Mouse (Mus musculus): ENCODE data around the gene Lgals3. TPM values are rescaled to one million over a fixed set of nuclear protein-coding genes. Genes with fewer than 3 reads are reported as not detected.

The Lgals3 gene
- polyA plus RNA-seq, 1 experiment, result 4,976 TPM

DNA sequence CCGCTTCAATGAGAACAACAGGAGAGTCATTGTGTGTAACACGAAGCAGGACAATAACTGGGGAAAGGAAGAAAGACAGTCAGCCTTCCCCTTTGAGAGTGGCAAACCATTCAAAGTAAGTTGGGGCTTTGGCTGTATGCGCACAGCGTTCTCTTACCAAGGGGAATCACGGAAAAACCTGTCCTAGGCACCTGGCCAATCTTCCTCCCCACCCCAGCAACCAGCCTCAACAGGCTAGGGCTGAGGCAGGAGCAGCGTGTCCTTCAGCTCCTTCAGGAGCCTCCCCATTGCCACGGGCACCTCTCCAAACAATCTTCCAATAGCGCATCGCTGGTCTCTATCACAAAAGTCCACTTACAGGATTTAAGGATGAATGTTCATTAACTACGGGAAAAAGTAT, 17.1 kb downstream of the Lgals3 start:
- peaks cover 6% of the 10 kb centered on the region for H3K4me1 ChIP-seq (ENCODE audit: control insufficient read depth, insufficient read depth, low read length)
- H3K27ac ChIP-seq (ENCODE audit: insufficient read depth, low read depth, low read length), result no peak overlapping the region
- H3K4me3 ChIP-seq (ENCODE audit: insufficient read depth, low read length), result no peak overlapping the region
- TF ChIP-seq POLR2A (IDR thresholded peaks at IDR 0.05; ENCODE audit: borderline replicate concordance, low read depth, low read length), result no peak
- TF ChIP-seq CTCF (IDR thresholded peaks at IDR 0.05; ENCODE audit: low read depth, low read length), result no peak

DNA sequence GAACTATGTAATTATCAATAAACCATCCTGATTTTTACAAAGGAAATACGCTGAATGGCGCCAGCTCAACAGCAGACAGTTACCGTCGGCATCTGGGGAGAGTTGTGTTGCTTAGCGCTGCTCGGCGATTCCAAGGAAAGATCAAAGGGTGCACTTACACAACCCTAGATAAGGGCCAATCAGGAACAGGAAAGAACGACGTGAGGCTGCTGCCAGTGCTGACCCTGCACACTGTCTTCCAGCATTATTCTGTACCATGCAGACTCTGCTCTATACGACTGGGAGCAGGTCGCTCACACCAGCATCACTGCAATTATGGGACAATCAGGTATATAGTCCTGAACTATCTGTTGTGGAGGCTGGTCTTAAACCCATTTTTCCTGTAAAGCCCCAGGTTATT, 18.6 kb downstream of the Lgals3 start:
- Histone ChIP-seq H3K4me1 (ENCODE audit: control insufficient read depth, insufficient read depth, low read length) (no peaks in the 10 kb centered on the region), H3K27ac (ENCODE audit: insufficient read depth, low read depth, low read length) (no peak overlapping the region), H3K4me3 (ENCODE audit: insufficient read depth, low read length) (no peak overlapping the region)
- TF ChIP-seq POLR2A (IDR thresholded peaks at IDR 0.05; ENCODE audit: borderline replicate concordance, low read depth, low read length), result no peak
- no peak; the same call in 1 of the 2 replicates for TF ChIP-seq CTCF (IDR thresholded peaks at IDR 0.05; ENCODE audit: low read depth, low read length)

DNA sequence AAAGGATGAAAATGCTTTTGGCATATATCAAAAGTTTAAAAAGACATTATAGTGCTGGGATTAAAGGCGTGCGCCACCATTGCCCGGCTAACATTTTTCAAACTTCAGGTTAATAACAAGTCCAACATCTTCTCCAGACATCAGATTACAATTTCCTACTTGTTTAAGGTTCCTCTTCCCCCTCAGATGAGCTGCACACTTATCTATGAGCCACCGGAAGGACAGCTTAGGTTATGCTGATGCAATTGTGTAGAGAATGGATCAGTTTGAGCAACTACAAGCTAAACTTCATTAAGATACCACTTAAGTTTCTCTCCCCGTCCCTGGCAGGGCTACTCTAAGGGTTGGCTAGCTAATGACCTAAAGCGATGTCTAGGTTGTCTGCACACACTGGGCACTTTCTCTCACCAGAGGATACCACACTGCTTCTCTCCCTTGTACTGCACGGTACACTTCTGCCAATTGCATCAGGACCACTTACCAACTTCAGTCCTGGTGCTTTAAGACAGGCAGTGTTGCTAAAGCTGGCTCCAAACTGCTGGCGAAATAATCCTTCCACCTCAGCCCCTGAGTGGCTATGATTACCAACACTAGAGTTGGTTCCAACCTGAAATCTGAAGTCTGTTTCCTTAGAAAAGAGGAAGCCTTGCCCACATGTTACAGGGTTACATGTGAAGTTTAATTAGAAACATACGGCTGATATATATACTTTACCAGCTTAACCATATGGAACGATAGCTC, 26.0 kb downstream of the Lgals3 start:
- no peak for TF ChIP-seq CTCF (IDR thresholded peaks at IDR 0.05; ENCODE audit: low read depth, low read length)
- no peak for TF ChIP-seq POLR2A (IDR thresholded peaks at IDR 0.05; ENCODE audit: borderline replicate concordance, low read depth, low read length)
- Histone ChIP-seq H3K4me3 (ENCODE audit: insufficient read depth, low read length) (no peak overlapping the region), H3K27ac (ENCODE audit: insufficient read depth, low read depth, low read length) (no peak overlapping the region), H3K4me1 (ENCODE audit: control insufficient read depth, insufficient read depth, low read length) (peaks cover 9% of the 10 kb centered on the region)

DNA sequence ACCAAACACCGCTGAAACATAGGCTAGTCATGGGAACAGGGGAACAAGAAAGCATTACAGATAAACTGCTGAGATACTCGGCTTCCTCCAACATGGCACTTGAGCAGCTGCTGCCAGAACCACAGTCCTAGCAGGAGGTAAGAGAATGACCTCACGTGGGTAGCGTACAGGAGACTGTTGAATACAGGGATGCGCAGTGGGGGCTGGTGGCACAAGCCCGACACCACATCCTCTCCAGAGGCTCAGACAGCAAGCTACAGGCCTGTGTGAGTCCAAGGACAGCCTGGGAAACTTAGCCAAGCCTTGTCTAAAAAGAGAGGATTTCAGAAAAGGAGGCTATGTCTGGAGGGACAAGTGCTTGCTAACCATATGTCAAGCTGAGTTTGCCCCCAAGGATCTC, 27.5 kb downstream of the Lgals3 start:
- Histone ChIP-seq H3K4me3 (ENCODE audit: insufficient read depth, low read length) (no peak overlapping the region), H3K4me1 (ENCODE audit: control insufficient read depth, insufficient read depth, low read length) (peaks cover 9% of the 10 kb centered on the region), H3K27ac (ENCODE audit: insufficient read depth, low read depth, low read length) (no peak overlapping the region)
- no peak for TF ChIP-seq POLR2A (IDR thresholded peaks at IDR 0.05; ENCODE audit: borderline replicate concordance, low read depth, low read length)
- TF ChIP-seq CTCF (IDR thresholded peaks at IDR 0.05; ENCODE audit: low read depth, low read length), result no peak

DNA sequence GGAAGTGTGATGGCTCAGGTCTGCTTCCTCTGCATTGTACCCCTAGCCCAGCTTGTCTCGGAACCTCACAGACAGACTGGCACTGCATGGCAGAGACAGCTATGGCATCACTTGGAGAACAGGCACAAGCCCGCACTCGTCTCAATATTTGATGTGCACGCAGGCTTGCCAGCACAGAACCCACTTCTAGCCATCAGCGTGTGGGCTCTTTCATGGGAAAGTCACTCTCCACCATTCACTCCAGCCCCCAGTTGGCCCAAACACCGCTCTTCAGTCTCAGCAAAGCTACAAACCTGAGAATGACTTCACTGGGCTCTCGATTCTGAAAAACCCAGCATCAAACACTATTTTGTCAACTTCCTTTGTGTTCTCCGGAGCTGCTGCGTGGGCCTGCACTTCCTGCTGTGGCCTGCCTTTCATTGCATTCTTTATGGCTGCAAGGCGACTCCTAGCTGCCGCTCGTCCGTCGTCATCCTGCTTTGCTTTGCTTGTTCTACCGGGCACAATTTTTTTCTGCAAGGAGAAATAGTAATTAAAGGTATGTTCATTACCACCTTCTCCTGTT, 28.0 kb downstream of the Lgals3 start:
- Histone ChIP-seq H3K4me3 (ENCODE audit: insufficient read depth, low read length) (no peak overlapping the region), H3K4me1 (ENCODE audit: control insufficient read depth, insufficient read depth, low read length) (peaks cover 9% of the 10 kb centered on the region), H3K27ac (ENCODE audit: insufficient read depth, low read depth, low read length) (no peak overlapping the region)
- TF ChIP-seq POLR2A (IDR thresholded peaks at IDR 0.05; ENCODE audit: borderline replicate concordance, low read depth, low read length) (no peak), CTCF (IDR thresholded peaks at IDR 0.05; ENCODE audit: low read depth, low read length) (no peak)

DNA sequence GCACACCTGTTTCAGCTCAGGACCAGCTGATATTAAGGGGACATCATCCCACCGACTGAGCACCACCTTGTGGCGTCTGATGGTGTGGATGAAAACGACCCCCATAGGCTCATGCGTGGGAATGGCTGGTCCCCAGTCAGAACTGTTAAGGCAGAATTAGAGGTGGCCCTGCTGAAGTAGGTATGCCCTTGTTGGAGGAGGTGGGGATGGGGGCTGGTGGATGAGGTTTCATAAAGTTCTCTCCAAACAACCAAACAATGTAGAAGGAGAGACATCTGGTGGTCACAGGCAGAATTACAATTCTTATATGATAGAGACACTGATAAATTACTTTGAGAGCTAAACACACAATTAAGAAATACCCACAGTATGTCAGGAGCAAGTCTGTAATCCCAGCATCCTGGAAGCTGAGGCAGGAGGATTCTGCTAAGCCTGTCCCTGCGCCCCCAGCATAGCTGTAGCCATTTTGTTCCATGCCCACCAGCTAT, 28.7 kb downstream of the Lgals3 start:
- peak; percentile 100 for TF ChIP-seq CTCF (IDR thresholded peaks at IDR 0.05; ENCODE audit: low read depth, low read length)
- no peak for TF ChIP-seq POLR2A (IDR thresholded peaks at IDR 0.05; ENCODE audit: borderline replicate concordance, low read depth, low read length)
- H3K27ac ChIP-seq (ENCODE audit: insufficient read depth, low read depth, low read length), result no peak overlapping the region
- peaks cover 9% of the 10 kb centered on the region for H3K4me1 ChIP-seq (ENCODE audit: control insufficient read depth, insufficient read depth, low read length)
- H3K4me3 ChIP-seq (ENCODE audit: insufficient read depth, low read length), result no peak overlapping the region

DNA sequence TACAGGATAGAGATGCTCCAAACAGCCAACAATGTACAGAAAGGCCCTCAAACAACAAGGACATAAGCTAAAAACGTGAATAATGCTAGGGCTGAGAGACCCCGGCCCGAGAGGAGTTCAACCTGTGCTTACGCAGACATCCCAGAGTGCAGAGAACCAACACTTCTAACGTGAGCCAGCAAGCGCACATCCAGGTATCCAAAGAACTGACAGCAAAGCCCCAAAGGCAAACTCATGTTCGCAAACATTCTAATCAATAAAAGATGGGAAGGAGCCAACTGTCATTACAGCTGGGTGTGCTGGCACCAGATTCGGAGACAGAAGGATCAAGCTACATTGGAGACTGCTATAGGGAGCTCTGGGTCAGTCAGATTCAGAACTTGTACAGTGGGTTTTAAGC, 35.2 kb downstream of the Lgals3 start:
- H3K27ac ChIP-seq (ENCODE audit: insufficient read depth, low read depth, low read length), result no peak overlapping the region
- no peaks in the 10 kb centered on the region for H3K4me1 ChIP-seq (ENCODE audit: control insufficient read depth, insufficient read depth, low read length)
- no peak for TF ChIP-seq CTCF (IDR thresholded peaks at IDR 0.05; ENCODE audit: low read depth, low read length)
- TF ChIP-seq POLR2A (IDR thresholded peaks at IDR 0.05; ENCODE audit: borderline replicate concordance, low read depth, low read length), result no peak
- no peak overlapping the region for H3K4me3 ChIP-seq (ENCODE audit: insufficient read depth, low read length)

DNA sequence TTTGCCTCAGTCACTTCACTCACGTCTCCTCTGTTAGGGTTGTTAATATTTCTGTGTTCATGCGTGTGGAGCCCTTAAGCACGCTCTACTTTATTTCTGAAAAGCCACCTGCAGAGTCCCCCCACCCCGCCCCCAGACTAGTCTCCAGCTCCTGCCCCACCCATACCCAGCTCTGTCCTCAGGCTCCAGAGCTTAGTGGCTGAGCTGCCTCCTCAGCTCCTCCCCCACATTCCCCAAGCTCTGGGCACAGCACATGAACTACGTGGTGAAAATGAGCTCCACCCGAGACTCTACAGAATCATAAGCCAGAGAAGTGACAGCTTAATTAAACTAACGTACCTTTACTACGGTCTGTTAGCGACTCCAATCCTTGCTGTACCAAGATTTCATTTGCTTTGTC, 38.4 kb downstream of the Lgals3 start:
- no peak for TF ChIP-seq POLR2A (IDR thresholded peaks at IDR 0.05; ENCODE audit: borderline replicate concordance, low read depth, low read length)
- no peak for TF ChIP-seq CTCF (IDR thresholded peaks at IDR 0.05; ENCODE audit: low read depth, low read length)
- Histone ChIP-seq H3K4me1 (ENCODE audit: control insufficient read depth, insufficient read depth, low read length) (no peaks in the 10 kb centered on the region), H3K27ac (ENCODE audit: insufficient read depth, low read depth, low read length) (no peak overlapping the region), H3K4me3 (ENCODE audit: insufficient read depth, low read length) (no peak overlapping the region)

DNA sequence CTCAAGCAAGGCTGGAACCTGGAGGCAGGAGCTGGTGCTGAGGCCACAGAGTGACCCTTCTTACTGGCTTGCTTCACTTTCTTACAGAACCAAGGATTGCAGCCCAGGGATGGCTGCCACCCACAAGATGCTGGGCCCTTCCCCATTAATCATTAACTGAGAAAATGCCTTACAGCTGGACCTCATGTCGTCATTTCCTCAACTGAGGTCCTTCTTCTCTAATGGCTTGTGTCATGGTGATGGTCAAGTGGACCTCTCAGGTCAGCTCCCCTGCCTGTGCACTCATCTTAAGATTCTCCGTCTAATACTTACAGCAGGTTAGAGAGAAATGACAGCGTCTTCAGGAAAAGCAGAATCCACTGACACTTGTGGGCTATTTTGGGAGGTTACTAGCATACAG, 49.8 kb downstream of the Lgals3 start:
- H3K27ac ChIP-seq (ENCODE audit: insufficient read depth, low read depth, low read length), result no peak overlapping the region
- H3K4me1 ChIP-seq (ENCODE audit: control insufficient read depth, insufficient read depth, low read length), result peaks cover 9% of the 10 kb centered on the region
- TF ChIP-seq CTCF (IDR thresholded peaks at IDR 0.05; ENCODE audit: low read depth, low read length), result no peak
- TF ChIP-seq POLR2A (IDR thresholded peaks at IDR 0.05; ENCODE audit: borderline replicate concordance, low read depth, low read length), result no peak
- H3K4me3 ChIP-seq (ENCODE audit: insufficient read depth, low read length), result peak overlapping the region; percentile 66

Data from bone marrow macrophage, adult 2 months (primary cell).